Comparison of ENCODE assay signal across 27 mouse cellular contexts in the genomic region with DNA sequence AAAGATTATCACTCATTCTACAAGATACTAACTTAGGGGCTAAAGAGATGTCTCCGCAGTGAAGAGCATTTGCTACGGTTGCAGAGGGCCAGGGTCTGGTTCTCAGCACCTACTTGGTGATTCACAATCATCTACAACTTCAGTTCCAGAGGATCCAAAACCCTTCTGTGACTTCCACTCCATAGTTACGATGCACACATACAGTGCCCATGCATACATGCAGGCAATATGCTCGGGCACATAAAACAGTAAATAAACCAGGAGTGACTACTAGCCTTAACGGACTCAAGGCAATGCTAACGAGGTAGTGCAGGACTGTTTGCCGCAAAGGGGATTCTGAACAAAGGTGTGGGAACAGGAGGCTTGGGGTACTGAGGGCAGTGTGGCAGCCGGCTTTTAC.
"Had no signal": no experiment of that assay in that cellular context is flagged by ENCODE, and none has a peak within 500 bp of the region (broad histone marks: within the 10 kb centered on the region; RNA-seq: fewer than 3 reads in every experiment).

No protein-coding gene starts in this region.

- H3K9me3 ChIP-seq: limb, embryonic 10.5 days; limb, embryonic 12.5 days; limb, embryonic 13.5 days; limb, embryonic 15.5 days; liver, embryonic 12.5 days; liver, embryonic 13.5 days; liver, embryonic 15.5 days; megakaryocyte, embryonic 14.5 days; midbrain, embryonic 10.5 days; midbrain, embryonic 12.5 days; midbrain, embryonic 13.5 days; midbrain, embryonic 15.5 days; neural tube, embryonic 12.5 days; neural tube, embryonic 13.5 days had no signal

- H3K36me3 ChIP-seq: limb, embryonic 10.5 days; limb, embryonic 12.5 days; limb, embryonic 13.5 days; limb, embryonic 15.5 days; liver, embryonic 12.5 days; liver, embryonic 13.5 days; liver, embryonic 15.5 days; midbrain, embryonic 10.5 days; midbrain, embryonic 12.5 days; midbrain, embryonic 13.5 days; midbrain, embryonic 15.5 days; neural tube, embryonic 12.5 days; neural tube, embryonic 13.5 days had no signal

- DNase-seq: left cerebral cortex, postnatal 4 days; liver, embryonic 13.5 days; liver, postnatal 0 days; lung, adult 2 months; lung, embryonic 14.5 days; lung, postnatal 10 days; lung, postnatal 14 days; lung, postnatal 36 days; lung, postnatal 4 days had no signal

- H3K4me2 ChIP-seq: limb, embryonic 12.5 days; limb, embryonic 13.5 days; limb, embryonic 15.5 days; liver, embryonic 11.5 days; liver, embryonic 12.5 days; liver, embryonic 13.5 days; liver, embryonic 15.5 days; lung, embryonic 14.5 days; midbrain, embryonic 12.5 days; midbrain, embryonic 13.5 days; midbrain, embryonic 15.5 days; neural tube, embryonic 12.5 days; neural tube, embryonic 13.5 days had no signal

- H3K27ac ChIP-seq: limb, embryonic 10.5 days; limb, embryonic 12.5 days; limb, embryonic 13.5 days; limb, embryonic 15.5 days; liver, embryonic 12.5 days; liver, embryonic 13.5 days; liver, embryonic 14.5 days; liver, embryonic 15.5 days; macrophage; midbrain, embryonic 10.5 days; midbrain, embryonic 12.5 days; midbrain, embryonic 13.5 days; midbrain, embryonic 15.5 days; neural tube, embryonic 12.5 days; neural tube, embryonic 13.5 days had no signal

- H3K9ac ChIP-seq: limb, embryonic 12.5 days; limb, embryonic 13.5 days; limb, embryonic 15.5 days; liver, embryonic 12.5 days; liver, embryonic 13.5 days; liver, embryonic 14.5 days; liver, embryonic 15.5 days; liver, postnatal 0 days; lung, embryonic 14.5 days; midbrain, embryonic 12.5 days; midbrain, embryonic 13.5 days; midbrain, embryonic 15.5 days; neural tube, embryonic 12.5 days; neural tube, embryonic 13.5 days had no signal

- H3K4me1 ChIP-seq: limb, embryonic 10.5 days; limb, embryonic 15.5 days; liver, embryonic 12.5 days; liver, embryonic 13.5 days; liver, embryonic 15.5 days; megakaryocyte, embryonic 14.5 days; neural tube, embryonic 12.5 days had no signal

- H3K27me3 ChIP-seq: limb, embryonic 15.5 days; midbrain, embryonic 15.5 days had no signal

- ATAC-seq: liver, embryonic 12.5 days; midbrain, embryonic 13.5 days; midbrain, embryonic 15.5 days had no signal

- H3K4me3 ChIP-seq: left cerebral cortex, adult 2 months; limb, embryonic 10.5 days; limb, embryonic 12.5 days; limb, embryonic 13.5 days; limb, embryonic 15.5 days; liver, embryonic 12.5 days; liver, embryonic 13.5 days; liver, embryonic 15.5 days; megakaryocyte, embryonic 14.5 days; midbrain, embryonic 10.5 days; midbrain, embryonic 12.5 days; midbrain, embryonic 13.5 days; midbrain, embryonic 15.5 days; myocyte; neural tube, embryonic 12.5 days; neural tube, embryonic 13.5 days had no signal
